Mouse (Mus musculus): ENCODE measurements at regions not wholly inside any gene's neighbourhood (a gene's known extent, or its start where the extent isn't known, plus 50 kb on each side); places are given as distances from the start of the nearest gene placed in this dataset.

GRCm38 (mm10) chr13:44399370-44399685 lies 329.9 kb upstream of the Jarid2 start:
- no peak for DNase-seq (ENCODE audit: low spot score in 2 of 2)

GRCm38 (mm10) chr13:44399831-44400321 lies 329.4 kb upstream of the Jarid2 start:
- DNase-seq (ENCODE audit: low spot score in 2 of 2) = no peak

- DNase-seq (ENCODE audit: low spot score in 2 of 2) = no peak
Measured at GRCm38 (mm10) chr13:44404010-44404575, 325.2 kb upstream of the Jarid2 start.

GRCm38 (mm10) chr13:44407307-44407706 lies 322.0 kb upstream of the Jarid2 start:
- DNase-seq (ENCODE audit: low spot score in 2 of 2) = no peak

- DNase-seq (ENCODE audit: low spot score in 2 of 2) = no peak
Measured at GRCm38 (mm10) chr13:44408619-44408959, 320.7 kb upstream of the Jarid2 start.

GRCm38 (mm10) chr13:44408960-44409719 lies 320.1 kb upstream of the Jarid2 start:
- no peak for DNase-seq (ENCODE audit: low spot score in 2 of 2)

GRCm38 (mm10) chr13:44409720-44410047 lies 319.6 kb upstream of the Jarid2 start:
- DNase-seq (ENCODE audit: low spot score in 2 of 2) = no peak

- no peak for DNase-seq (ENCODE audit: low spot score in 2 of 2)
Measured at GRCm38 (mm10) chr13:44411781-44412496, 317.3 kb upstream of the Jarid2 start.

GRCm38 (mm10) chr13:44413305-44413704 lies 316.0 kb upstream of the Jarid2 start:
- no peak for DNase-seq (ENCODE audit: low spot score in 2 of 2)

- no peak for DNase-seq (ENCODE audit: low spot score in 2 of 2)
Measured at GRCm38 (mm10) chr13:44415971-44416370, 313.3 kb upstream of the Jarid2 start.

GRCm38 (mm10) chr13:44416986-44417385 lies 312.3 kb upstream of the Jarid2 start:
- DNase-seq (ENCODE audit: low spot score in 2 of 2) = no peak

GRCm38 (mm10) chr13:44419056-44419455 lies 310.2 kb upstream of the Jarid2 start:
- no peak for DNase-seq (ENCODE audit: low spot score in 2 of 2)

GRCm38 (mm10) chr13:44419472-44420226 lies 309.6 kb upstream of the Jarid2 start:
- no peak for DNase-seq (ENCODE audit: low spot score in 2 of 2)

GRCm38 (mm10) chr13:44420227-44420592 lies 309.1 kb upstream of the Jarid2 start:
- DNase-seq (ENCODE audit: low spot score in 2 of 2) = no peak

GRCm38 (mm10) chr13:44420941-44421340 lies 308.3 kb upstream of the Jarid2 start:
- no peak for DNase-seq (ENCODE audit: low spot score in 2 of 2)

GRCm38 (mm10) chr13:44421426-44421825 lies 307.8 kb upstream of the Jarid2 start:
- DNase-seq (ENCODE audit: low spot score in 2 of 2) = no peak

GRCm38 (mm10) chr13:44421922-44422321 lies 307.4 kb upstream of the Jarid2 start:
- DNase-seq (ENCODE audit: low spot score in 2 of 2) = no peak

- DNase-seq (ENCODE audit: low spot score in 2 of 2) = no peak
Measured at GRCm38 (mm10) chr13:44430492-44430891, 298.8 kb upstream of the Jarid2 start.

- no peak for DNase-seq (ENCODE audit: low spot score in 2 of 2)
Measured at GRCm38 (mm10) chr13:44437709-44438108, 291.6 kb upstream of the Jarid2 start.

GRCm38 (mm10) chr13:44441061-44441460 lies 288.2 kb upstream of the Jarid2 start:
- DNase-seq (ENCODE audit: low spot score in 2 of 2) = no peak

GRCm38 (mm10) chr13:44449216-44449830 lies 280.0 kb upstream of the Jarid2 start:
- DNase-seq (ENCODE audit: low spot score in 2 of 2) = no peak

GRCm38 (mm10) chr13:44451224-44451623 lies 278.1 kb upstream of the Jarid2 start:
- DNase-seq (ENCODE audit: low spot score in 2 of 2) = no peak
